ENCODE assay signal across 8 mouse cellular contexts in the genomic region with DNA sequence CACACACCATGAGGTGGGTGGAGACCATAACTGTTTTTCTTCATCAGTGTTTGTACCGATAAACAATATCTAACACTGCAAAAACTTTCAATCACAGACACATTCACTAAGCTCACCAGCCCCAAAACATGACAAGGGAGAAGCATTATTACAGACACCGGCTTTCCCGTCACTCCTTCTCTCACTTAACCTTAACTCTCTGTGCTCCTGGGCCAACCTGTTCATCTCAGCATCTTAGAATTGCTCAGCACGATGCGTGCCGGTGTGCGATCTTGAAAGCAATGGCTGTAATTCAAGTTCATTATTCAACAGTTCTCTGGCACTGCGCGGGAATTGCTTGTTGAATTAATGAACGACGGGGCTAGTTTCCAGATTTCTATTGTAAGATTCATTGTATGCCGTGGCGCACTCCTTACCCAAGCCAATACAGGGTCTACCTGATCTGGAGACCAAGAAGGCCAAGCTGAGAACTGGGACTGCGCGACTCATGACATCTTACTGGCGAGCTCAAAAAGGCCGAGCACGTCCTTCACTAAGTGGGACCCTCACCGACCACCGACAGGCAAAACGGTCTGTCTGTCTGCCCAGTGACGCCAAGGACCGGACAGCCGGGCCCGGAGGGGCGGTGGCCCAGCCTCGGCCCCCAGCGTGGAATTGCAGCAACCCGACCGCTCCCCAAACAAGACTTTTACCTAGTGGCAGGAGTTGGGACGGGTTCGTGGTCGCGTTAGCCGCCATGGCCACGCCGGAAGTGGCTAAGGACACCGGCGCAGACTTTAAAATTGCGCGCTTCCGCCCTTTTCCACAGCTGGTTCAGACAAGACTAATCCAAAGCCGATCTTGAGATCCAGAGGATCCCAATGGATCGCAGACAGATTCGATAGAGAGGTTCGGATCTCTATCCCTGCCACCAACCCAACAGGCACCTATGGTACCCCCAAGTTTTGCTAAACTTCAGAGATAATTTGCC. TPM values are rescaled to one million over a fixed set of nuclear protein-coding genes. Genes with fewer than 3 reads are reported as not detected.
DNase-seq lines count a peak whose midpoint lies in the region; ATAC-seq lines count a peak whose summit lies in the region.

A gene (minus strand): TSS at position 780 of the 970 bp plus-strand sequence.

- peak; percentile 98 for ATAC-seq in inflammation-experienced regulatory T-cells, adult 6 months
- peak; percentile 99 for ATAC-seq in megakaryocyte-erythroid progenitor cell, adult 5-6 weeks (replicated peaks; ENCODE audit: low FRiP score, low TSS enrichment, poor library complexity, severe bottlenecking)

- intact Hi-C loops in left cerebral cortex, postnatal 10 days (cut with DNase I), result no loop called here

- peak; percentile 95 for DNase-seq in adipocyte (ENCODE audit: low spot score)
- peak; percentile 94 for DNase-seq in embryo, embryonic 10 days (ENCODE audit: low spot score)
- peak; percentile 68 for DNase-seq in gastrocnemius, postnatal 10 days
- DNase-seq in left cerebral cortex, postnatal 10 days (ENCODE audit: extremely low spot score in 1 of 2, low spot score in 2 of 2), result peak; percentile 82 to 87
- peak; percentile 79 for DNase-seq in right cerebral cortex, postnatal 25 days
- peak; percentile 72 to 76 for DNase-seq in urinary bladder, postnatal 4 days (ENCODE audit: low spot score in 2 of 2)

RNA-seq across cellular contexts. Expression of the gene that starts here (rescaled TPM):
- 10 to 100 TPM; 29.1 to 33.2 TPM for total RNA-seq in gastrocnemius, postnatal 10 days (2021)
- 100 to 1,000 TPM in 2 of 3 experiments, 10 to 100 TPM in 1; 96.8 to 211 (median 126) TPM for polyA plus RNA-seq in inflammation-experienced regulatory T-cells, adult 6 months (2017; shearing (Covaris generic))
- 10 to 100 TPM; 22.5 to 31.3 TPM for total RNA-seq in left cerebral cortex, postnatal 10 days (2021)
- 67.5 and 155 TPM in 2 replicates for total RNA-seq in megakaryocyte-erythroid progenitor cell, adult 5-6 weeks (2014; fragmentation: Nextera tagmentation)
- total RNA-seq in megakaryocyte-erythroid progenitor cell, adult 5-6 weeks (2017), result 154 and 171 TPM in 2 replicates

Comparison
In these comparisons a context has a peak if more than half of its experiments do, and no peak if none do; other contexts are left out.
1. Peak in every context shown above with its lines: DNase-seq and ATAC-seq.